ENCODE assay signal across 8 mouse cellular contexts in genomic region chr5:119626662-119627061, GRCm38 (mm10). TPM values are rescaled to one million over a fixed set of nuclear protein-coding genes. Genes with fewer than 3 reads are reported as not detected.
A peak's percentile ranks its signal among the peaks of the same experiment; 100 is the strongest.
DNase-seq lines count a peak whose midpoint lies in the region; ATAC-seq lines count a peak whose summit lies in the region.
"Had no signal": no experiment of that assay in that cellular context is flagged by ENCODE, and none has a peak within 500 bp of the region (broad histone marks: within the 10 kb centered on the region; RNA-seq: fewer than 3 reads in every experiment).

No protein-coding gene starts in this region.

- H3K9ac ChIP-seq in lung, embryonic 15.5 days, result peak overlapping the region; percentile 15; the same call in 1 of the 2 replicates
- H3K9ac ChIP-seq in forebrain, embryonic 12.5 days, result no peak overlapping the region
- H3K9ac ChIP-seq in hindbrain, embryonic 16.5 days (ENCODE audit: low read depth, low read length), result peak overlapping the region; percentile 31; the same call in 1 of the 2 replicates
- H3K9ac ChIP-seq in neural tube, embryonic 11.5 days (ENCODE audit: low read length), result no peak overlapping the region
- H3K9ac ChIP-seq: liver, embryonic 14.5 days had no signal

- H3K4me3 ChIP-seq in lung, embryonic 15.5 days, result peak overlapping the region; percentile 26
- peak overlapping the region; percentile 25 for H3K4me3 ChIP-seq in forebrain, embryonic 12.5 days (replicated peaks)
- H3K4me3 ChIP-seq in hindbrain, embryonic 16.5 days (ENCODE audit: low read length), result peak overlapping the region; percentile 15; the same call in 1 of the 2 replicates
- no peak overlapping the region for H3K4me3 ChIP-seq in neural tube, embryonic 11.5 days (ENCODE audit: low read depth, low read length)

- H3K4me2 ChIP-seq in lung, embryonic 15.5 days, result peak overlapping the region; percentile 54
- H3K4me2 ChIP-seq in forebrain, embryonic 12.5 days, result peak overlapping the region; percentile 46
- H3K4me2 ChIP-seq in hindbrain, embryonic 16.5 days (ENCODE audit: low read length), result peak overlapping the region; percentile 47
- peak overlapping the region; percentile 25 for H3K4me2 ChIP-seq in neural tube, embryonic 11.5 days (ENCODE audit: low read depth)

- 6% methylated on average over 22 of the region's 22 CpGs for WGBS in lung, embryonic 15.5 days
- under 1% methylated on average over 22 of the region's 22 CpGs for WGBS in forebrain, embryonic 12.5 days
- 1% methylated on average over 22 of the region's 22 CpGs for WGBS in hindbrain, embryonic 16.5 days
- WGBS in neural tube, embryonic 11.5 days, result 1% methylated on average over 22 of the region's 22 CpGs

- no peaks in the 10 kb centered on the region for H3K36me3 ChIP-seq in lung, embryonic 15.5 days
- H3K36me3 ChIP-seq in forebrain, embryonic 12.5 days (replicated peaks), result no peaks in the 10 kb centered on the region
- H3K36me3 ChIP-seq in hindbrain, embryonic 16.5 days (ENCODE audit: control insufficient read depth, insufficient read depth, low read length), result no peaks in the 10 kb centered on the region
- H3K36me3 ChIP-seq in neural tube, embryonic 11.5 days (ENCODE audit: control insufficient read depth, insufficient read depth, low read length), result no peaks in the 10 kb centered on the region

- no peak for DNase-seq in lung, postnatal 25 days (ENCODE audit: low spot score)
- DNase-seq in neural tube, embryonic 11.5 days (ENCODE audit: low spot score), result peak; percentile 48
- no peak for DNase-seq in urinary bladder, postnatal 36 days (ENCODE audit: low spot score in 2 of 2)
- DNase-seq in cerebellum, adult 11-12 months, result no peak

- ATAC-seq in lung, embryonic 15.5 days (ENCODE audit: borderline replicate concordance, extremely low read depth, low FRiP score, low TSS enrichment), result 0 out of 2 replicates have a peak, but pooled peaks have one; percentile 15
- no peak for ATAC-seq in forebrain, embryonic 12.5 days (ENCODE audit: low FRiP score)
- peak; percentile 58; the same call in 1 of the 2 replicates for ATAC-seq in hindbrain, embryonic 16.5 days
- no peak for ATAC-seq in neural tube, embryonic 11.5 days (ENCODE audit: insufficient read depth, low FRiP score, low TSS enrichment)

- no peaks in the 10 kb centered on the region for H3K9me3 ChIP-seq in lung, embryonic 15.5 days
- H3K9me3 ChIP-seq in forebrain, embryonic 12.5 days, result no peaks in the 10 kb centered on the region
- no peaks in the 10 kb centered on the region for H3K9me3 ChIP-seq in hindbrain, embryonic 16.5 days (ENCODE audit: control insufficient read depth, low read length)
- no peaks in the 10 kb centered on the region for H3K9me3 ChIP-seq in neural tube, embryonic 11.5 days (ENCODE audit: control insufficient read depth, low read length)

- H3K27me3 ChIP-seq in lung, embryonic 15.5 days, result peaks cover 22% of the 10 kb centered on the region
- H3K27me3 ChIP-seq in forebrain, embryonic 12.5 days, result peaks cover 71% of the 10 kb centered on the region
- H3K27me3 ChIP-seq in hindbrain, embryonic 16.5 days (replicated peaks; ENCODE audit: control insufficient read depth, insufficient read depth, low read length), result peaks cover 24% of the 10 kb centered on the region
- peaks cover 37% of the 10 kb centered on the region for H3K27me3 ChIP-seq in neural tube, embryonic 11.5 days (ENCODE audit: control insufficient read depth, insufficient read depth, low read length)

- H3K4me1 ChIP-seq in lung, embryonic 15.5 days, result peaks cover 39% of the 10 kb centered on the region
- H3K4me1 ChIP-seq in forebrain, embryonic 12.5 days, result peaks cover 12% of the 10 kb centered on the region
- peaks cover 10% of the 10 kb centered on the region for H3K4me1 ChIP-seq in hindbrain, embryonic 16.5 days (ENCODE audit: control insufficient read depth, insufficient read depth, low read depth, low read length)
- H3K4me1 ChIP-seq in neural tube, embryonic 11.5 days (ENCODE audit: control insufficient read depth, insufficient read depth, low read length), result peaks cover 7% of the 10 kb centered on the region; the same call in 1 of the 2 replicates

- peak overlapping the region; percentile 82 for H3K27ac ChIP-seq in lung, embryonic 15.5 days
- H3K27ac ChIP-seq in forebrain, embryonic 12.5 days, result no peak overlapping the region
- no peak overlapping the region for H3K27ac ChIP-seq in hindbrain, embryonic 16.5 days (ENCODE audit: low read depth, low read length)
- H3K27ac ChIP-seq in neural tube, embryonic 11.5 days (ENCODE audit: low read depth, low read length), result no peak overlapping the region
- H3K27ac ChIP-seq: liver, embryonic 14.5 days had no signal

RNA-seq across cellular contexts. Expression of gene Tbx3, which starts 43.8 kb away (rescaled TPM):
- 59.7 and 63.9 TPM in 2 replicates for polyA plus RNA-seq in lung, embryonic 15.5 days (2015; fragmentation: Nextera tagmentation; extraction: Ambion mirVana)
- polyA plus RNA-seq in forebrain, embryonic 12.5 days (2016; fragmentation: Nextera tagmentation; extraction: Ambion mirVana), result 1.7 and 2.3 TPM in 2 replicates
- polyA plus RNA-seq in hindbrain, embryonic 16.5 days (2015; fragmentation: Nextera tagmentation; extraction: Ambion mirVana), result 2.9 and 5.0 TPM in 2 replicates
- polyA plus RNA-seq in neural tube, embryonic 11.5 days (2014; fragmentation: Nextera tagmentation; extraction: Ambion mirVana), result 10.5 and 15.5 TPM in 2 replicates

Comparison
In these comparisons a context has a peak if more than half of its experiments do, and no peak if none do; other contexts are left out.
1. ATAC-seq: peak in lung, embryonic 15.5 days (single experiment) and hindbrain, embryonic 16.5 days (single experiment); none in forebrain, embryonic 12.5 days (single experiment) and neural tube, embryonic 11.5 days (single experiment).
2. H3K9ac ChIP-seq: peak in lung, embryonic 15.5 days (single experiment) and hindbrain, embryonic 16.5 days (single experiment); none in forebrain, embryonic 12.5 days (single experiment) and neural tube, embryonic 11.5 days (single experiment).
3. Peak in every context shown above with its lines, with median percentiles within 50 percentile points of each other: H3K4me2 ChIP-seq.